Mouse (Mus musculus): Measurements from ENCODE around the gene Rasal3.

GRCm38 (mm10) chr17:32363821-32364301, 39.5 kb downstream of the Rasal3 start:
- TF ChIP-seq CTCF (IDR thresholded peaks at IDR 0.05; ENCODE audit: low read depth, low read length) (no peak), POLR2A (IDR thresholded peaks at IDR 0.05; ENCODE audit: insufficient read depth, low read length) (no peak), EP300 (IDR thresholded peaks at IDR 0.05; ENCODE audit: insufficient read depth, low read depth, low read length) (no peak)
